In genomic region chr2:33878437-33878836, GRCm38 (mm10) we compare ENCODE assay signal across 9 mouse cellular contexts. TPM values are rescaled to one million over a fixed set of nuclear protein-coding genes. Genes with fewer than 3 reads are reported as not detected.
A peak's percentile ranks its signal among the peaks of the same experiment; 100 is the strongest.
DNase-seq lines count a peak whose midpoint lies in the region; ATAC-seq lines count a peak whose summit lies in the region.
"Had no signal": no experiment of that assay in that cellular context is flagged by ENCODE, and none has a peak within 500 bp of the region (broad histone marks: within the 10 kb centered on the region; RNA-seq: fewer than 3 reads in every experiment).

No protein-coding gene starts in this region.

- peak overlapping the region; percentile 99 for H3K27ac ChIP-seq in neural tube, embryonic 11.5 days (ENCODE audit: low read depth, low read length)
- peak overlapping the region; percentile 99 for H3K27ac ChIP-seq in forebrain, embryonic 13.5 days
- peak overlapping the region; percentile 95 for H3K27ac ChIP-seq in midbrain, embryonic 10.5 days (replicated peaks)
- H3K27ac ChIP-seq: liver, embryonic 15.5 days had no signal

- H3K9me3 ChIP-seq in neural tube, embryonic 11.5 days (ENCODE audit: control insufficient read depth, low read length): no peaks in the 10 kb centered on the region
- H3K9me3 ChIP-seq in forebrain, embryonic 13.5 days (replicated peaks): no peaks in the 10 kb centered on the region
- no peaks in the 10 kb centered on the region for H3K9me3 ChIP-seq in midbrain, embryonic 10.5 days (replicated peaks)
- H3K9me3 ChIP-seq: liver, embryonic 15.5 days had no signal

- peaks cover 5% of the 10 kb centered on the region for H3K36me3 ChIP-seq in neural tube, embryonic 11.5 days (ENCODE audit: control insufficient read depth, insufficient read depth, low read length)
- peaks cover 11% of the 10 kb centered on the region for H3K36me3 ChIP-seq in forebrain, embryonic 13.5 days (ENCODE audit: poor library complexity, severe bottlenecking)
- H3K36me3 ChIP-seq in midbrain, embryonic 10.5 days: peaks cover 19% of the 10 kb centered on the region

- no peaks in the 10 kb centered on the region for H3K27me3 ChIP-seq in neural tube, embryonic 11.5 days (ENCODE audit: control insufficient read depth, insufficient read depth, low read length)
- H3K27me3 ChIP-seq in forebrain, embryonic 13.5 days: no peaks in the 10 kb centered on the region
- H3K27me3 ChIP-seq in midbrain, embryonic 10.5 days (ENCODE audit: low read depth, poor library complexity, severe bottlenecking): peaks cover 38% of the 10 kb centered on the region
- H3K27me3 ChIP-seq: liver, embryonic 15.5 days had no signal

- peaks cover 41% of the 10 kb centered on the region for H3K4me1 ChIP-seq in neural tube, embryonic 11.5 days (ENCODE audit: control insufficient read depth, insufficient read depth, low read length)
- H3K4me1 ChIP-seq in forebrain, embryonic 13.5 days: peaks cover 82% of the 10 kb centered on the region
- peaks cover 76% of the 10 kb centered on the region for H3K4me1 ChIP-seq in midbrain, embryonic 10.5 days

- no peak overlapping the region for H3K4me3 ChIP-seq in neural tube, embryonic 11.5 days (ENCODE audit: low read depth, low read length)
- no peak overlapping the region for H3K4me3 ChIP-seq in forebrain, embryonic 13.5 days
- no peak overlapping the region for H3K4me3 ChIP-seq in midbrain, embryonic 10.5 days
- H3K4me3 ChIP-seq: liver, embryonic 15.5 days had no signal

- no peak overlapping the region for H3K4me2 ChIP-seq in neural tube, embryonic 11.5 days (ENCODE audit: low read depth)
- peak overlapping the region; percentile 17; the same call in 1 of the 2 replicates for H3K4me2 ChIP-seq in forebrain, embryonic 13.5 days
- H3K4me2 ChIP-seq: liver, embryonic 15.5 days had no signal

- DNase-seq in neural tube, embryonic 11.5 days (ENCODE audit: low spot score): peak; percentile 38
- no peak for DNase-seq in neural tube, embryonic 10.5 days (ENCODE audit: extremely low spot score, low spot score)
- DNase-seq in midbrain, embryonic 10.5 days (ENCODE audit: low spot score): peak; percentile 44
- DNase-seq in thymus, postnatal 4 days: peak; percentile 78
- no peak for DNase-seq in c-Kit-positive CD71-positive TER-119-positive erythroid progenitor cells, embryonic 14.5 days (ENCODE audit: low spot score)
- DNase-seq in kidney, postnatal 4 days: no peak
- DNase-seq: heart, postnatal 4 days had no signal

- peak overlapping the region; percentile 12; the same call in 1 of the 2 replicates for H3K9ac ChIP-seq in neural tube, embryonic 11.5 days (ENCODE audit: low read length)
- peak overlapping the region; percentile 6 for H3K9ac ChIP-seq in forebrain, embryonic 13.5 days
- H3K9ac ChIP-seq: liver, embryonic 15.5 days had no signal

- 25% methylated on average over 11 of the region's 11 CpGs for WGBS in neural tube, embryonic 11.5 days
- 6% methylated on average over 11 of the region's 11 CpGs for WGBS in forebrain, embryonic 13.5 days
- 14% methylated on average over 11 of the region's 11 CpGs for WGBS in midbrain, embryonic 10.5 days

- no peak for ATAC-seq in neural tube, embryonic 11.5 days (ENCODE audit: insufficient read depth, low FRiP score, low TSS enrichment)
- ATAC-seq in forebrain, embryonic 13.5 days: peak; percentile 22; the same call in 1 of the 2 replicates

RNA-seq across cellular contexts. Expression of gene Mvb12b, which starts 9.3 kb away (rescaled TPM):
- 37.0 and 43.7 TPM in 2 replicates for polyA plus RNA-seq in neural tube, embryonic 11.5 days (2014; fragmentation: Nextera tagmentation; extraction: Ambion mirVana)
- 61.3 and 63.9 TPM in 2 replicates for polyA plus RNA-seq in forebrain, embryonic 13.5 days (2015; fragmentation: Nextera tagmentation; extraction: Ambion mirVana)
- polyA plus RNA-seq in midbrain, embryonic 10.5 days (2016; fragmentation: Nextera tagmentation; extraction: Ambion mirVana): 19.0 and 23.5 TPM in 2 replicates

Comparison
In these comparisons a context has a peak if more than half of its experiments do, and no peak if none do; other contexts are left out.
1. DNase-seq: peak in neural tube, embryonic 11.5 days (single experiment), midbrain, embryonic 10.5 days (single experiment) and thymus, postnatal 4 days (single experiment); none in neural tube, embryonic 10.5 days (single experiment), c-Kit-positive CD71-positive TER-119-positive erythroid progenitor cells, embryonic 14.5 days (single experiment) and kidney, postnatal 4 days (0 of 2).
2. Peak in every context shown above with its lines, with median percentiles within 50 percentile points of each other: H3K27ac ChIP-seq.